Mouse (Mus musculus): ENCODE results near the gene Col16a1. TPM values are rescaled to one million over a fixed set of nuclear protein-coding genes. Genes with fewer than 3 reads are reported as not detected.

The Col16a1 gene
- total and polyA plus RNA-seq, 3 experiments: not detected

- no peaks in the 10 kb centered on the region for H3K9me3 ChIP-seq (replicated peaks)
- no peak overlapping the region for H3K4me3 ChIP-seq (ENCODE audit: low read depth, low read length)
- ATAC-seq (ENCODE audit: extremely low read depth, insufficient number of reproducible peaks, low FRiP score, poor library complexity, severe bottlenecking) (no peak), DNase-seq (ENCODE audit: low spot score) (no peak)
- peaks cover 24% of the 10 kb centered on the region for H3K36me3 ChIP-seq (replicated peaks)
- TF ChIP-seq TAL1 (conservative IDR thresholded peaks at IDR 0.05; ENCODE audit: low read depth, low read length): no peak
- no peak for TF ChIP-seq POLR2AphosphoS5 (IDR thresholded peaks at IDR 0.05; ENCODE audit: insufficient replicate concordance, low read depth, low read length)
- no peak for TF ChIP-seq GATA1 (IDR thresholded peaks at IDR 0.05; ENCODE audit: borderline replicate concordance, low read length)
- no peak for TF ChIP-seq GATA2 (IDR thresholded peaks at IDR 0.05; ENCODE audit: borderline replicate concordance, low read depth, low read length)
- no peak for TF ChIP-seq CTCF (IDR thresholded peaks at IDR 0.05; ENCODE audit: low read depth, low read length)
- H3K27me3 ChIP-seq (ENCODE audit: insufficient read depth, low read length): peaks cover 7% of the 10 kb centered on the region; the same call in 1 of the 2 replicates
- H3K4me1 ChIP-seq (ENCODE audit: insufficient read depth, low read depth, low read length): peaks cover 80% of the 10 kb centered on the region
Measured at GRCm38 (mm10) chr4:130131448-130132105, 83.9 kb downstream of the Col16a1 start.

GRCm38 (mm10) chr4:130133399-130133798 is 85.8 kb downstream of the Col16a1 start:
- peaks cover 22% of the 10 kb centered on the region for H3K27me3 ChIP-seq (ENCODE audit: insufficient read depth, low read length)
- no peak for ATAC-seq (ENCODE audit: extremely low read depth, insufficient number of reproducible peaks, low FRiP score, poor library complexity, severe bottlenecking)
- DNase-seq (ENCODE audit: low spot score): no peak

GRCm38 (mm10) chr4:130138441-130139213 is 91.0 kb downstream of the Col16a1 start:
- peaks cover 66% of the 10 kb centered on the region for H3K27me3 ChIP-seq (ENCODE audit: insufficient read depth, low read length)
- ATAC-seq (ENCODE audit: extremely low read depth, insufficient number of reproducible peaks, low FRiP score, poor library complexity, severe bottlenecking): no peak
- TF ChIP-seq CTCF (IDR thresholded peaks at IDR 0.05; ENCODE audit: low read depth, low read length) (peak; percentile 14; the same call in 1 of the 2 replicates), GATA1 (IDR thresholded peaks at IDR 0.05; ENCODE audit: borderline replicate concordance, low read length) (no peak), TAL1 (conservative IDR thresholded peaks at IDR 0.05; ENCODE audit: low read depth, low read length) (no peak)
- peaks cover 21% of the 10 kb centered on the region for H3K4me1 ChIP-seq (ENCODE audit: insufficient read depth, low read depth, low read length)
- no peaks in the 10 kb centered on the region for H3K9me3 ChIP-seq (replicated peaks)
- H3K36me3 ChIP-seq (replicated peaks): no peaks in the 10 kb centered on the region
- no peak overlapping the region for H3K4me3 ChIP-seq (ENCODE audit: low read depth, low read length)
- peak; percentile 38 for DNase-seq (ENCODE audit: low spot score)

More at GRCm38 (mm10) chr4:130133399-130133798, 85.8 kb downstream of the Col16a1 start:
- no peak overlapping the region; the same call in 1 of the 2 replicates for H3K4me3 ChIP-seq (ENCODE audit: low read depth, low read length)
- no peak for TF ChIP-seq CTCF (IDR thresholded peaks at IDR 0.05; ENCODE audit: low read depth, low read length)
- no peak for TF ChIP-seq GATA1 (IDR thresholded peaks at IDR 0.05; ENCODE audit: borderline replicate concordance, low read length)
- no peak for TF ChIP-seq GATA2 (IDR thresholded peaks at IDR 0.05; ENCODE audit: borderline replicate concordance, low read depth, low read length)
- no peak for TF ChIP-seq TAL1 (conservative IDR thresholded peaks at IDR 0.05; ENCODE audit: low read depth, low read length)
- TF ChIP-seq POLR2AphosphoS5 (IDR thresholded peaks at IDR 0.05; ENCODE audit: insufficient replicate concordance, low read depth, low read length): no peak
- H3K4me1 ChIP-seq (ENCODE audit: insufficient read depth, low read depth, low read length): peaks cover 66% of the 10 kb centered on the region
- no peaks in the 10 kb centered on the region for H3K9me3 ChIP-seq (replicated peaks)
- peaks cover 9% of the 10 kb centered on the region for H3K36me3 ChIP-seq (replicated peaks)

- ATAC-seq (ENCODE audit: extremely low read depth, insufficient number of reproducible peaks, low FRiP score, poor library complexity, severe bottlenecking) (no peak), DNase-seq (ENCODE audit: low spot score) (no peak)
- Histone ChIP-seq H3K27me3 (ENCODE audit: insufficient read depth, low read length) (peaks cover 69% of the 10 kb centered on the region), H3K4me3 (ENCODE audit: low read depth, low read length) (no peak within 1 kb of the TSS), H3K9me3 (replicated peaks) (no peaks in the 10 kb centered on the region), H3K36me3 (replicated peaks) (no peaks in the 10 kb centered on the region), H3K4me1 (ENCODE audit: insufficient read depth, low read depth, low read length) (peaks cover 15% of the 10 kb centered on the region)
- no peak for TF ChIP-seq GATA1 (IDR thresholded peaks at IDR 0.05; ENCODE audit: borderline replicate concordance, low read length)
- TF ChIP-seq GATA2 (IDR thresholded peaks at IDR 0.05; ENCODE audit: borderline replicate concordance, low read depth, low read length): no peak
- no peak for TF ChIP-seq TAL1 (conservative IDR thresholded peaks at IDR 0.05; ENCODE audit: low read depth, low read length)
- no peak for TF ChIP-seq CTCF (IDR thresholded peaks at IDR 0.05; ENCODE audit: low read depth, low read length)
- TF ChIP-seq POLR2AphosphoS5 (IDR thresholded peaks at IDR 0.05; ENCODE audit: insufficient replicate concordance, low read depth, low read length): no peak
Measured at GRCm38 (mm10) chr4:130139214-130139492, 91.5 kb downstream of the Col16a1 start, which contains the start of gene Hcrtr1. Gene Hcrtr1 (minus strand): TSS chr4:130139359.

GRCm38 (mm10) chr4:130140992-130141402 is 93.4 kb downstream of the Col16a1 start:
- Histone ChIP-seq H3K9me3 (replicated peaks) (0 out of 2 replicates have a peak, but pooled peaks cover 2% of the 10 kb centered on the region), H3K4me3 (ENCODE audit: low read depth, low read length) (no peak overlapping the region), H3K36me3 (replicated peaks) (no peaks in the 10 kb centered on the region), H3K27me3 (ENCODE audit: insufficient read depth, low read length) (peaks cover 68% of the 10 kb centered on the region), H3K4me1 (ENCODE audit: insufficient read depth, low read depth, low read length) (peaks cover 4% of the 10 kb centered on the region; the same call in 1 of the 2 replicates)
- ATAC-seq (ENCODE audit: extremely low read depth, insufficient number of reproducible peaks, low FRiP score, poor library complexity, severe bottlenecking): no peak
- TF ChIP-seq CTCF (IDR thresholded peaks at IDR 0.05; ENCODE audit: low read depth, low read length) (no peak), GATA2 (IDR thresholded peaks at IDR 0.05; ENCODE audit: borderline replicate concordance, low read depth, low read length) (no peak), TAL1 (conservative IDR thresholded peaks at IDR 0.05; ENCODE audit: low read depth, low read length) (no peak), GATA1 (IDR thresholded peaks at IDR 0.05; ENCODE audit: borderline replicate concordance, low read length) (no peak), POLR2AphosphoS5 (IDR thresholded peaks at IDR 0.05; ENCODE audit: insufficient replicate concordance, low read depth, low read length) (no peak)
- no peak for DNase-seq (ENCODE audit: low spot score)

GRCm38 (mm10) chr4:130141786-130142185 is 94.1 kb downstream of the Col16a1 start:
- ATAC-seq (ENCODE audit: extremely low read depth, insufficient number of reproducible peaks, low FRiP score, poor library complexity, severe bottlenecking) (no peak), DNase-seq (ENCODE audit: low spot score) (no peak)
- Histone ChIP-seq H3K4me3 (ENCODE audit: low read depth, low read length) (no peak overlapping the region), H3K27me3 (ENCODE audit: insufficient read depth, low read length) (peaks cover 65% of the 10 kb centered on the region), H3K36me3 (replicated peaks) (no peaks in the 10 kb centered on the region), H3K4me1 (ENCODE audit: insufficient read depth, low read depth, low read length) (peaks cover 3% of the 10 kb centered on the region; the same call in 1 of the 2 replicates), H3K9me3 (replicated peaks) (0 out of 2 replicates have a peak, but pooled peaks cover 2% of the 10 kb centered on the region)
- TF ChIP-seq POLR2AphosphoS5 (IDR thresholded peaks at IDR 0.05; ENCODE audit: insufficient replicate concordance, low read depth, low read length): no peak
